Mouse (Mus musculus) bone marrow, adult 2 months (tissue): ENCODE data around the gene Pthlh. TPM values are rescaled to one million over a fixed set of nuclear protein-coding genes. Genes with fewer than 3 reads are reported as not detected.
"Not testable (repeated sequence)": the region's sequence is repeated elsewhere in the genome, so short reads cannot be mapped to it uniquely, and the experiment has no call there.

Experiments
- H3K27ac ChIP-seq: fragments of 200-500 bp; 2 replicates; pipeline ENCODE4 v1.5.1; 2012; ENCODE audit warnings: low read depth, mild to moderate bottlenecking, control low read depth, inconsistent platforms, low read length; ENCODE audit not compliant: control insufficient read depth, poor library complexity, insufficient read depth
- H3K4me1 ChIP-seq: fragments of 200-500 bp; 2 replicates; pipeline ENCODE4 v1.6.1; 2011; ENCODE audit warnings: low read length; ENCODE audit not compliant: control insufficient read depth, insufficient read depth
- H3K4me3 ChIP-seq: fragments of 200-500 bp; replicated peaks from 2 replicates; pipeline ENCODE3; 2011; ENCODE audit warnings: mild to moderate bottlenecking, low read depth, low read length, control low read depth; ENCODE audit not compliant: control insufficient read depth
- CTCF ChIP-seq: fragments of 200-500 bp; IDR thresholded peaks from 2 replicates; pipeline ENCODE4 v1.5.1; 2011; ENCODE audit warnings: low read length, control low read depth; ENCODE audit not compliant: control insufficient read depth, insufficient read depth
- POLR2A ChIP-seq: fragments of 200-500 bp; IDR thresholded peaks from 2 replicates; pipeline ENCODE4 v1.6.1; 2011; ENCODE audit warnings: low read depth, mild to moderate bottlenecking, control low read depth, low read length, borderline replicate concordance; ENCODE audit not compliant: control insufficient read depth
- WGBS: fragments of 180-500 bp; shearing (Covaris S2); methylation state at CpG from one replicate; pipeline ENCODE4 v1.1.7; 2018; 5-methylcytosine and 5-hydroxymethylcytosine counted together
- polyA plus RNA-seq: library from polyadenylated mRNA; stranded (reverse); fragments of >200 nt; gene quantifications from 2 replicates; pipeline ENCODE4 v1.2.4, GENCODE M21; 2011; ENCODE audit warnings: low replicate concordance; ENCODE audit not compliant: missing spikeins, insufficient read depth, insufficient read length

Pthlh gene
- not detected in 2 replicates for polyA plus RNA-seq

DNA sequence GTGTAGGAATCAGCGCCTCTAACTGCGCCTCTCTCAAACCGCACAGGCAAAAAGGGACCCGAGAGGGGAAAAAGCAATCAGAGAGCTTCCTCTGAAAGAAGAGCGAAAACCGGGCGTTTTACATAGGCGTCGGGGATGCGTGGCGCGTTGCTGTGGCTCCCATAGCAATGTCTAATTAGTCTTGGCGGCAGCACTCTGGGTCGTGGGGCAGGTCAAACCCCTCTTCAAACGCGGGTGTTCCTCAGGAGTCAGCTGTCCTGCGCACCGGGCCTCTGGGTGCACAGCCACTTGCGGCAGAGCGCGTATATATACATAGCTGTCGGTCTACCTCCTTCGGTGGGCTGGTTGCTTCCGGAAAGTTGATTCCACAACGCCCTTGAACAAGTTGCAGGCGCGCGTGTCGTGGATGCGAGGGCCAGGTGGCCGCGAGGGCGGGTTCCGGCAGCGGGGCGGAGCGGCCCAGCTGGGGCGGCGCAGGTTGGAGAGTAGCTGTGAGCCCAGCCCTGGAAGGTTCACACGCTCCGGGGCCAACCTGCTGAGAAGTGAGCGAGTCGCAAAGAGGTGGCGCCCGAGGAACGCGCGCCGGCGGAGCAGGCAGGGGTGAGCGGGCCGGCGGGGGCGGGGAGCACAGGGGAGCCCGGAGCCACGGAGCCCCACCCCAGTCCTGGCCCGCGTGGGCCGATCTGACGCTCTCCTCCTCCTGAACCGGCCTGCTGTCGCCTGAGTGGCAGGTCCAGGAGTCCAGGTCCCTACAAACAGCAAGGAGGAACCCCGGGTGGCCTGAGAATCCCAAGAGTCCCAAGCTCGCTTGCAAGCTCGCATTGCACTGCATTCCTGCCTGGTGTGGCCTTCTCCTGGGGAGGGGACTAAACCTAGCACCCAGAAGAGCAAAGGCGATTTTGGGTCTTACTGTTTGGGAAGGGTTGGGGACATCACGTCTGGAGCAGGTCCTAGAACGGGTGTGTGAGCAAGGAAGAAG is at the start of gene Pthlh:
Gene Pthlh, minus strand, starts transcription at position 597 of the 979 bp plus-strand sequence.
- TF ChIP-seq POLR2A = no peak
- no peaks in the 10 kb centered on the region for H3K4me1 ChIP-seq
- H3K4me3 ChIP-seq = no peak within 1 kb of the TSS
- WGBS = 2% methylated on average over 67 of the region's 68 CpGs
- no peak within 1 kb of the TSS for H3K27ac ChIP-seq

- no peak overlapping the region for H3K27ac ChIP-seq
- TF ChIP-seq POLR2A = no peak
- no peak for TF ChIP-seq CTCF
- H3K4me1 ChIP-seq = peaks cover 3% of the 10 kb centered on the region
- H3K4me3 ChIP-seq = no peak overlapping the region
These were observed 49.3 kb upstream of the Pthlh start for GRCm38 (mm10) chr6:147313331-147313730.

- 48% methylated on average over 7 of the region's 7 CpGs for WGBS
- TF ChIP-seq CTCF (no peak), POLR2A (no peak)
- Histone ChIP-seq H3K27ac (no peak overlapping the region), H3K4me3 (no peak overlapping the region), H3K4me1 (peaks cover 1% of the 10 kb centered on the region; the same call in 1 of the 2 replicates)
These were observed 46.5 kb upstream of the Pthlh start for GRCm38 (mm10) chr6:147310435-147310978.

DNA sequence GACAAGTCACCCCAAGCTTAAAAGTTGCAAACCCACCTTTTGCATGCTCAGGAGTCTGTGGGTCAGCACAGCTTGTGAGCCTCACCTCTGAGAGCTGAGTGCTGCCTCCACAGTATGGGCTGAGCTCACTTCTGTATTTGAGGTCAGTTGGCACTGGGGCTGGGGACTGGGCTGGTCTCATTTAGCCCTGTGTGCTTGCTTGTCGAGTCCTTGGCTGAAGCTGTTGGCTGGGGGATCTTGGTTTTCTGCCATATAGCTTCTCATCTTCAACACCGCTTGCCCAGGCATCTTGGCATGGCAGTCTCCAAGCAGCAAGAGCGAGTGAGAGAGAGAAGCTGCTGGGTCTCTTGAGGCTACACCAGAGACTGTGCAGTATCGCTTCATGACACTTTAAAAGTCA is 46.1 kb upstream of the Pthlh start:
- WGBS = 73% methylated on average over 4 of the region's 4 CpGs
- H3K4me1 ChIP-seq = peaks cover 1% of the 10 kb centered on the region; the same call in 1 of the 2 replicates
- no peak overlapping the region for H3K27ac ChIP-seq
- H3K4me3 ChIP-seq = no peak overlapping the region
- no peak for TF ChIP-seq CTCF
- TF ChIP-seq POLR2A = no peak

- H3K27ac ChIP-seq, H3K4me1 ChIP-seq, H3K4me3 ChIP-seq: not testable (repeated sequence)
- WGBS = 69% methylated on average over 8 of the region's 9 CpGs
These were observed 40.3 kb upstream of the Pthlh start for GRCm38 (mm10) chr6:147304236-147304635.

- TF ChIP-seq POLR2A (no peak), CTCF (no peak)
- no peak overlapping the region for H3K4me3 ChIP-seq
- no peaks in the 10 kb centered on the region for H3K4me1 ChIP-seq
- 80% methylated on average over 5 of the region's 5 CpGs for WGBS
- H3K27ac ChIP-seq = no peak overlapping the region
These were observed 35.6 kb upstream of the Pthlh start for GRCm38 (mm10) chr6:147299607-147300006.

DNA sequence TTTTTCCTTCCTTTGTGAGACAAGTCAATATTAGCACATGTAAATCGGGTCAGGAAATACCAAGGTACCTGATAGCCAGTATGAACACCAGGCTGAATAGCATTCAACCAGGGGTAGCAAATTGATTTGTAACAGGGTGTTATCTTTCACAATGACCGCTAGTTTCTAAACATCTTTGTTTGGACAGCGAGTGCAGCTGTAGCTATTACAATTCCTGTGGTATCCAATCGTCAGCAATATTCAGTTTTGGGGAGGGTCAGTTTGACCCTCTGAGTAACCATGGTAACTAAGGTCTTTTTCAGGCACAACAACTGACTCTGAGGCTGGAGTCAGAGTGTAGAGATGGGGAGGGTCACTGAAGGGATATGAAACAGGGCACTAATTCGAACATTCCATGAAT is 15.3 kb upstream of the Pthlh start:
- Histone ChIP-seq H3K4me3 (no peak overlapping the region), H3K4me1 (no peaks in the 10 kb centered on the region), H3K27ac (no peak overlapping the region)
- WGBS = 76% methylated on average over 5 of the region's 5 CpGs
- TF ChIP-seq CTCF (no peak), POLR2A (no peak)

DNA sequence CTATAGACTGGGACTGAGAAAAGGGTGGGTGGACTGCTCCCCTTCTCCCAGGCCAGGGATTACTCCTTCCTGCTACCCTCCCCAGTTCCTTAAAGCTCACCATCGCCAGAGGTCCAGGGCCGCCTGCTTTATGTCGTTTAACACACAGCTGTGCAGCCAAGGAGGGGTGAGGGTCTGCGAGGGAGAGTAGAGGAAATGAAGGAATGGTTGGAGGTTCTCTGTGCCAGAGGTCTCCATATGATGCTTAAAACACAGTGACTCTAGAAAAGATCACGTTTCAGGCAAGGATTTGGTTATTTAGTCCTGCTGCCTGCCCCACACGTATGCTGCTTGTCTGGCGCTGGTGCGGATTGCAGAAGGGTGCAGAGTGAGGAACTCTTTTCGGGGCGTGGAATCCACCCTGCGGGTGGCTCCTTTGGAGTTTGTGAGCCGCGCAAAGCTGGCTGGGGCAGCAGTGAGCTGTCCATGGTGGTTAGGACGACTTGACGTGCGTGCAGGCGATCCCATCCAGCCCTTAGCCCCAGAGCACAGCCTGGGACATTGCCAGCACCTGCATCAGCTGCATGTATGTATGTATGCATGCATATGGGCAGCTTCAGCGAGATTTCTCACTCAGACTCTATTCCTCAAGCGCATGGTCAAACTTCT is 4.3 kb upstream of the Pthlh start:
- TF ChIP-seq POLR2A (no peak), CTCF (no peak)
- Histone ChIP-seq H3K4me1 (no peaks in the 10 kb centered on the region), H3K4me3 (no peak overlapping the region), H3K27ac (no peak overlapping the region)
- WGBS = 5% methylated on average over 19 of the region's 19 CpGs
